Mouse (Mus musculus): ENCODE results near the gene Qpctl.

The Qpctl gene

DNA sequence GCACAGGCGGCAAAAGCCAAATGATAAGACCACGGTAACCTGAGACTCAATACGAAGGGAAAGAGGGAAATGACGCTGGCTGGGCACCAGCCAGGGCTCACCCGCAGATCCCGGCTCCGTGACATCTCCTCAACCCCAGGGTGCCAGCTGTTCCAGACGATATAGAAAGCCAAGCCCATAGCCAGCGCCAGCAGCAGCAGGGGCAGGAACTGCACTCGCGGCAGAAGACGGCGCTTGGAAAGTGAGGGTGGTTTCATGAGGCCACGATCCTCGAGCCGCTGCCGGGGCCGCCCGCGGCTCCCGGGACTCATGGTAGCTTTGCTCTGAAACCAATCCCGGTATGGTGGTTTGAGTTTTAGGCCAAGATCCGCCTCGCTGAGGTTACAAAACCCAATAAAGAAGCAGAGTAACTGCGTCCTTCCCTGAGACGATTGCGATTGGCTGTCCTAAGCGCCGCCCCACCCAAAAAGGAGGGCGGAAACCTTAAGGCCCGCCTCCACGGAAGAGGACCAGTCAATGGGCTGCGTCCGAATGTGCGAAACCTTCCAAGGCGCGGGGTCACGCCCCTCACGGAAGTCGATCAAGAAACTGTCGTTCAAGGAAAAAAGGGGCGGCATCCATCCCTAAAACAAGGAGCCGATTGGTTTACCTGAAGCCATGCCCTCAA is at the start of gene Qpctl:
Gene Qpctl, minus strand, starts transcription at position 417 of the 667 bp plus-strand sequence.
- peak; percentile 99 for DNase-seq (ENCODE audit: low read depth)

DNA sequence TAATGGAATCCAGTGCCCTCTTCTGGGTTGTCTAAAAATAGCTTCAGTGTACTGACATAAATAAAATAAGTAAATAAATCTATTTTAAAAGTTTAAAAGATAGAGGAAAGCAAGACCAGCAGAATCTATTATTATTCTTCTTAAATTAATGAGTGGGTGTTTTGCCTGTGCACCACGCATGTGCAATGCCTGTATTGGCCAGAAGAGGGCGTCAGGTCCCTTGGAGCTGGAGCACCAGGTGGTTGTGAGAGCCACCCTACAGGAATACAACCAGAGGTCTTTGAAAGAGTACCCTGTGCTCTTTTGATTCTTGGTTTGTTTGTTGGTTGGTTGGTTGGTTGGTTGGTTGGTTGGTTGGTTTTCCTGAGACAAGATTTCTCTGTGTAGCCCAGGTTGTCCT is 48.9 kb upstream of the Qpctl start:
- no peak for DNase-seq (ENCODE audit: low read depth)

DNA sequence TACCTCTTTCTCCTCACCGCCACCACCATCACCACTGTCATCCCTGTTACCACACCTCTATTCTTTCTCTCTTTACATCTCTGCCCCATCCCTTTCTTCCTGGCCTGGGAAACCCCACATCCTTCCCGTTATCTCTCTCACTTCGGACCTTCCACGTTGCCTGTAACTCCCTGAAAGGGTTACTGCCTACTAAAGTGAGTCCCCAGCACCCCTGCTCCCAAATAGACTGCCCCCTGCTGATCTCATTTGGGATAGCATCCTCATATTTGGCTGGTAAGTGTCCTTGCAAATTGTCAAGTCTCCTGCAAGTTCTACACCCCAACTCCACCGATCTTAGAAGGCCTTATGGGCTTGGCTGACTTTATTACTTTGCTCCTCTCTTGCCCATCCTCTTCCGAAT is 47.6 kb upstream of the Qpctl start:
- DNase-seq (ENCODE audit: low read depth): peak; percentile 17

DNA sequence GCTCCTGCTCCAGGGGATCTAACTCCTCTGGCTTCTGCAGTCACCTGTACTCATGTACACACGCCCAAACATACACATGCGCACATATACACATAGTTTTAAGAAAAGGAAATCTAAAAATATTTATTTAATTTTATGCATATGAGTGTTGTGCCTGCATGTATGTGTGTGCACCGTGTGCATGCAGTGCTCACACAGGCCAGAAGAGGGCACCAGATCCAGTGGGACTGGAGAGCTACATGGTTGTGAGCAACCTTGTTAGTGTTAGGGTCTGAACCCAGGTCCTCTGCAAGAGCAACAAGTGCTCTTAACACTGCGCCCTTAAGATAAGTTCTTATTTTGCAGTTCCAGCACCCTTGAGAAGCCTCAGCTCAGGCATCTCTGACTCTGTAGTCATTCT is 45.6 kb upstream of the Qpctl start:
- DNase-seq (ENCODE audit: low read depth): no peak

DNA sequence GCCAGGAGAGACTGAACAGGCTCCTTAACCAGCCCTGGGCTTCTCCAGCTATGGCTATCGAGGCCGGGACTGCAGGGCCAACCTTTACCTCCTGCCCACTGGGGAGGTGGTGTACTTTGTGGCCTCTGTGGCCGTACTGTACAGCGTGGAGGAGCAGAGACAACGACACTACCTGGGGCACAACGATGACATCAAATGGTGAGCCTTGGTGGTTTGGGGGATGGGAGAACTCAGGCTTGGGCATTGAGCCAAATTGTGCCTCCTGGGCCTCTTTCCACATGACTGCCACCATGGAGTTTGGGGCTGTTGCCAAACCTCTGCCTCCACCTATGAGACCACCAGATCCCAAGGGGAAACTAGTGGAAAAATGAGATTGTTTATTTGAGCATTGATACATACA is 35.7 kb upstream of the Qpctl start:
- no peak for DNase-seq (ENCODE audit: low read depth)

DNA sequence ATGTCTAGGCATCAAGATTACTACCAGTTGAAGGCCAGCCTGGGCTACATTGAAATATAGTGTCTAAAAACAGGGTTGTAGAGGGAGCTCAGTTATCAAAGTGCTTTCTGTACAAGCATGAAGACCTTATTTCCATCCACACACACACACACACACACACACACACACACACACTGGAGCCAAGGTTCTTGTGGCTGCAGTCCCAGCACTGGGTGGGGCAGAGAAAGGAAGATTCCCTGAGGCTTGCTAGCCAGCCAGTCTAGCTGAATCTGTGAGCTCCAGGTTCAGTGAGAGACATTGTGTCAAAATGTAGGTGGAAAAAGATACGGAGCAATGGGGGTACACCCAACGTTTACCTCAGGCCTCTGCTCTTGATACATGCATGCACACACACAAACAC is 35.2 kb upstream of the Qpctl start:
- no peak for DNase-seq (ENCODE audit: low read depth)

DNA sequence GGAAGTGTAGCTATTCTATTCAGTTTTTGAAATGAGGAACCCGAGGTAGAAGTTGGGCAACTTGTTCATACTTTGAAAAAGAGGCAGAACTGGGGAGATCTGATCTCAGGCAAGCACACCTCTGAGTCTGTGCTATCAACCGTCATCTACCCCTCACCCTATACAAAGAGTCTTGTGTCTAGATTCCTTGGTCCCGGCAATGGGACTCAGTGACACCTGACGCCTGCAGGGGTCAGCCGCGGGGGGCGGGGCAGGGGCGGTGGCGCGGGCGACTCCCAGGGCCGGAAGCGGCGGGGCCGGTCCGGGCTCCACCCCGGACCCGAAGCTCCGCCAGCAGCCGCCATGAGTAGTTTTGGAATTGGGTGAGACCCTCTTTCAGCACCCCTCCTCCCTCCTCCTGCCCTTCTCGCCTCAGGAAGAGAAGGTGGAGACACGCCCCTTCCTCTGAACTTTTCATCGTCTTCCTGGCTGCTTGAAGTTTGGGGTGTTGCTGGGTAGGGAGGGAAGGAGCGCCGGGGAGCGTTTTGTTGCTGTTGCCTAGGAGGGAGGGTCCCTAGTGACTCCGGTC is 31.9 kb upstream of the Qpctl start:
- no peak for DNase-seq (ENCODE audit: low read depth)

DNA sequence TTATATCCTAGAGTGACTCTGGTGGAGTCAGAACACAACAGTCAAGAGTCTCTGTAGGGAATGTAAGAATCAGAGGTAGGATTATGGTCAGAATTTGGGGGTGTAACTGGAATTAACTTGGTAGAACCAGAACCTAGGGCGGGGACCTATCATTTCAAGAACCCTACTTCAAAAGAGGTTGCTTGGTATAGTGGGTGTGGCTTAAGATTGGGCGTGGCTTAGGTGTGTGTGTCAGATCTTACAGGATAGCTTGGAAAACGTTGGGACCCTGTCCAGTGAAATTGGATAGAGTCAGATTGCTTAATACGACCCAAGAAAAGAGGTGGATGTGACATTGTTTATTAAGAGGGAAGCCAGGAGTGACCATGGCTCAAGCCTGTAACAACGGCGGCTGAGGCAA is 30.8 kb upstream of the Qpctl start:
- no peak for DNase-seq (ENCODE audit: low read depth)

DNA sequence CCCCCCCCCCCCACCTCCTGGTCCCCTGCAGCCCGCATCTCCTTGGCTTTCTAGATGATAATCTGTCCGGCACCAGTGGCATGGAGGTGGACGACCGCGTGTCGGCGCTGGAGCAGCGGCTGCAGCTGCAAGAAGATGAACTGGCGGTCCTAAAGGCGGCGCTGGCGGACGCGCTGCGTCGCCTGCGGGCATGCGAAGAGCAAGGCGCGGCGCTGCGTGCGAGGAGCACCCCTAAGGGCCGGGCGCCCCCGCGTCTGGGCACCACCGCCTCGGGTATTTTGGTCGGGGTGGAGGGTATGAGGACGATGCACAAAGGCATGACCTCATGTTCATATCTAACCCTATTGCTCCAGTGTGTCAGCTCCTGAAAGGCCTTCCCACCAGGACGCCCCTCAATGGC is 30.1 kb upstream of the Qpctl start:
- DNase-seq (ENCODE audit: low read depth): no peak

DNA sequence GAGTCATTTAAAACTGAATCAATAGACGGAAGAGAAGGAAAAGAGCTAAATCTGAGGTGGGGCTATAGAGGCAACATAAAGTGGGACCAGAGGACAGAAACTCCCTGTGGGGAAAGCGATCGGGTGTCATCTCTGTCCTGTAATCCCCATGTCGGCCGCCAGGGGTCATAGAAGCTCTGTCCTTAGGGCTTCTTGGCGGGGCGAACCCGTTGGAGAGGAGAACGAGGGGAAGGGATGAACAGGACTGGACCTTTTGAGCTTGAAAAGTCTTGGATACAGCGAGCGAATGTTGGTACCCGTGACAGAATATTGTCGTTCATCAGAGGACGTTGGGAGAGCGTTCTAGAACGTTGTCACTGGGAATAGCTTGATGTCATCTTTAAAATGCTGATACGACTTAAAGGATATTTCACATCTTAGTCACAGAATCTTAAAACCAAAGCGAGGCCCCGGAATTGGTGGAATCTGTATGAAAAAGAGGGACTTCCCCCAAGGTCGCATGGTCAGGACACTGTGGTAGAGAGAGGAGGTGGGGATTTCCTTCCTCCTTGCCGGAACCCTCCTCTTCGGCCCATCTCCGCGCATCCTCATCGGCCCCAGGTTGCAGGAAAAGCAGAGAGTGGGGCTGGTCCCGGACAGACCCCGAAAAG is 29.5 kb upstream of the Qpctl start:
- no peak for DNase-seq (ENCODE audit: low read depth)

DNA sequence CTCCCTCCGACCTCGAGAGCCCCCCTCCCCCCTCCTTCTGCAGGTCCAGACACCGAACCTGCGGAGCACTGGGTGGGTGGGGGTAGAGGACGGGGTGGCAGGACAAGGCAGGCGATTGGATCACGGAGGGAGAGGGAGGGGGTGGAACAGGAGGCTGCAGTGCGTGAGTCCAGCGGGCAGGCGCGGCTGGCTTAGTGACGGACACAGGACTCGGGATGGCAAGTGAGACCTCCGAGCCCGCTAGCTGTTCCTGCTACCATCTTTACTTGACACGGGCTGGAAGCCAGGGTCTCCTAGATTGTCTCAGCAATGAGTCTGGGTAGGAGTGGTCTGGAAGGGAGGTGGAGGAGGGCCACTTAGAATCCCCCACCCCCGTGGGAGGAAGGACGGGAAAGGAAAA is 28.9 kb upstream of the Qpctl start:
- DNase-seq (ENCODE audit: low read depth): no peak

DNA sequence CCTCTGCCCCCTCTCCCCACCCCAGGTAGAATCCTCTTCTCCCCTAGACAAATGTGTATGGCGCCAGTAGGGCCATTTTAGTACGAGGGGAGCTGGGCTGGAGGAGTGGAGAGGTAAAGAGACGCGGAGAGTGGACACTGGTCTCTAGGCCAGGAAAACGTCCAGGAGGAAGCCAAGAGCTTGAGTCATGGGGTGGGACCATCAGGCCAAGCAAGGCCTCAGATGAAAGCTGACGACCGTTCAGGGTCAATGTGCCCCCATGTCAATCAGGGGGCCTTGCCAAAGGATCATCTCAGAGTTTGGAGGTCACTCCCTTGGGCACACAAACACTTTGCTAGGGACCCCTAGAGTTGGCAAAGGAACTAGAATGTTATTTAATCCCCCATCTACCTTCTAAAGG is 28.1 kb upstream of the Qpctl start:
- DNase-seq (ENCODE audit: low read depth): no peak

DNA sequence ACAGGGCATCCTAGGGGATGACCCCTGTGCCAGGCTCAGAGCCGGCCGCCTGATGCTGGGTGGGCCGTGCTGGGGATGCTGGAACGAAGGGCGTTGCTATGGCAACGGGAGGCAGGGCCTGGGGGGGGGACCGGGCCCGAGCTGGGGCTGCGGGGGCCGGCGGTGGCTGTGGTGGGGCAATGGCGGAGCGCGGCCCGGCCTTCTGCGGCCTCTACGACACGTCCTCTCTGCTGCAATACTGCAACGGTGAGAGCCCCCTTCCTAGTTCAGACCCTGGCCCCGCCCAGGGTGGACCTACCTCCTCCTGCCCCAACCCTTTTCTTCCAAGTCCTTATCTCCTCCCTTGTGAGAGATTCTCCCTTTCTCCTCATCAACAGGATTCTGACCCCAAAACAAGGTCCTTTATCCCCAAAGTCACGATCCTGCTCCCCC is 27.4 kb upstream of the Qpctl start:
- no peak for DNase-seq (ENCODE audit: low read depth)

DNA sequence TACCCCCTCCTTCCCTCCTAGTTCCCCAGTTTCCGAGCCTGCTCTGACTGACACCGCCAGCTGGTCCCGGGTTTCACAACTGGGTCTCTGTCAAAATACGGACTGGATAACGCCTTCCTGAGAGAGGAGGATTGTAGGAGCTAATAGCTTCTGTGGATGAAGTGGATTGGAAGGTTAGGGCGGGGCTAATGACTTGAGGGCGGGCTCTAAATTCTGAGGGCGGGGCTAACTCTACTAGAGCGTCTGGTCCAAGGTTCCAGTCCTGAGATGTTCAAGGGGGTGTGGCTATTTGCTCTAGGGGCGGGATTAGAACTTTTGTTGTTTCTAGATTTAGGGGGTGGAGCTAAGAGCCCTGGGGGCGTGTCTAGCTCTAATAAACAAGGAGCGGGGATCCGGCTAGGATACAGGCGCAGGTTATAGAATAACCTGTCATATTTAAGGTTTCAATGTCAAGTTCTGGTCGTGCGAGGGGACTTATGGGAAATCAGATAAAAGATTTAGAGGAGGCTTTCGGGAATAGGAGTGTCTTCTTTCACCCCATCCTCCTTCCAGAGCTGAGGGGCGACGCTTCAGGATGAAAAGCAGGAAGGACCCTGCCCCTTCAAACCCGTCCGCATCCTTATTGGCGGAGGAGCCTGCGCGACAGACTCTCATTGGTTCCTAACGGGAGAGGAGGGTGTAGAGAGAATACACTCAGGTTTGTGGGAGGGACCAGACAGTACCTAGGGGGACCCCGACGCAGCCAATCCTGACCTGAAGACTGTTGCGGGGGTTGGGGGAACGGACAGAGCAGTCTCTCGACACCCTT is 26.8 kb upstream of the Qpctl start, which contains the start of gene Eml2:
Gene Eml2, plus strand, starts transcription at position 714 of the 808 bp plus-strand sequence.
- DNase-seq (ENCODE audit: low read depth): no peak

DNA sequence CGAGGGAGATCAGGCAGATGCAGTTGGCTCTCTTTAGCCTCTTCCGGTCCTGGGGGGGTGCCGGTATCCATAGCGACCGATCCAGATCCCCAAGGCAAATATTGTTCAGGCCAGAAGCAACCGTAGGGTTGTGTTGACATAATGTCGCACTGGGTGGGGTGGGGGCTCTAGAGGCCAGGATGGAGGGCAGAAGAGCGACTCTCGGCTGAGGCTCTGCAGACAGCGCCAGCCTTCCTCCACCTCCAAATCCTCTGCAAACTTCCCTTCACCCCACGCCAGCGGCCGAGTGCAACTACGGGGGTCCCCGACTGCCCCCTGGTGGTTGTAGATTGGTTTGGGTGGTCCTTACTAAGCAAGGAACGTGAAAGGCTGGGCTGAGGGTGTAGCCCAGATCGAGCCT is 23.8 kb upstream of the Qpctl start:
- no peak for DNase-seq (ENCODE audit: low read depth)

DNA sequence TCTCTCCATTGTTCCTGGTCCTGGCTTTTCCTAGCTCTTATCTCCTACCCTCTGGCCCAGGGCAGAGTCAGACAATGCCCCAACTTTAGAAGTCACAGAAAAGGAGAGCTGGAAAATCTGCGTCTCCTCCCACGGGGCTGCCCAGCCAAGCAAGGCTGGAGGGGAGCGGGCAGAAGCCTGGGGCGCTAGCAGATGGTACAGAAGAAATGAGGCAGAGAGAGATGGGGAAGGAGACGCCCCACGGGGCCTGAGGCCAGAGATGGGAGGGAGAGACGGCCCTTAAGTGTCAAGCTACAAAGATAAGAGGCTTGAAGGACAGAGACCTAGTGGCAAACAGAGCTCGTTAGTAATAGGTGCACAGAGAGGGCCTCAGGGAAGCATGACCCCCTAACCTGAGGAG is 22.7 kb upstream of the Qpctl start:
- DNase-seq (ENCODE audit: low read depth): no peak

DNA sequence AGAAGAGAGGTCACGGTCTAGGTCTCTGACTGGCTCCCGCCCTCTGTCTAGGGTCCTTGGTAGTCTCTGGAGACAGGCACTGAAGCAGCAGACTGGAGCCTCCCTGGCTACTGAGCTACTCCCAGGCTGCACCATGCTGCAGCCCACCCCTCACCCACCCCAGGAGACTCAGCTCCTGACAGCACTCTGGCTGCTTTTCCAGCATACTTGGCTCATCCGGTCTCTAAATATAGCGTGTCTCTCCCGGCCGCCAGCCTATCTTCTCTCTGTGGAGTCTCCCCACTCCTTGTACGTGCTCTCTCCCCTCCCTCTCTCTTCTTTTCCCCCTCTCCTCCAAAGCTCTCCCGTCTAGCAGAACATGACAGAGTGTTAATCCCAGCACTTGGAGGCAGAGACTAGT is 21.1 kb upstream of the Qpctl start:
- DNase-seq (ENCODE audit: low read depth): no peak

DNA sequence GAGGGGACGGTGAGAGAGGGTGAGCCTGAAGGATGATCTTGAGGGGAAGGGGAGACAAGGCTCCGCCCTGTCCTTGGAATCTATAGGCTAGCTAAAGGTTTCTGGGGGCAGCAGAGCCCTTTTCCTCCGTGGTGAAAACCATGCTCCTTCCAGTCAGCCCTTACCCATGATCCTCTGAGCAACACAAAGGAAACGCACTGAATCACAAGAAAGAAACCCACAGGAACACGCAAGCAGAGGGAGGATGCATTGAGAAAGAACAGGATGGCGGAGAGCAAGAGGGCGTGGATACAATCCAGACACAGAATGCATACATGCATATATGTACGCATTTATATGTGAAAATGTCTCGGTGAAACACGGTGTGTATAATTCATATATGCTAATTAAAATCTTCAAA is 20.4 kb upstream of the Qpctl start:
- no peak for DNase-seq (ENCODE audit: low read depth)

DNA sequence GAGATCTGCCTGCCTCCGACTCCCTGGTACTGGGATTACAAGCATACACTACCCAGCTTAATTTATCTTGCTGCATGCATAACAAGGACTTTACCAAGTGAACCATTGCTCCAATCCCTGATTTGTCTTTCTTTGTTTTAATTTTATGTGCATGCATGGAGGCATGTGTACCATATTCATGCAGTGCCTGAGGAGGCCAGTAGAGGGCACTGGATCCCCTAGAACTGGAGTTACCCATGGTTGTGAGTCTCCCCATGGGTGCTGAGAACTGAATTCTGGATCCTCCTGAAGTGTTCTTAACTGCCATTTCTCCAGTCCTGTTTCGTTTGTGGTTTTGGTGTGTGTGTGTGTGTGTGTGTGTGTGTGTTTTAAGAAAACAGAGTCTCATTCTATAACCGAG is 17.9 kb upstream of the Qpctl start:
- no peak for DNase-seq (ENCODE audit: low read depth)

DNA sequence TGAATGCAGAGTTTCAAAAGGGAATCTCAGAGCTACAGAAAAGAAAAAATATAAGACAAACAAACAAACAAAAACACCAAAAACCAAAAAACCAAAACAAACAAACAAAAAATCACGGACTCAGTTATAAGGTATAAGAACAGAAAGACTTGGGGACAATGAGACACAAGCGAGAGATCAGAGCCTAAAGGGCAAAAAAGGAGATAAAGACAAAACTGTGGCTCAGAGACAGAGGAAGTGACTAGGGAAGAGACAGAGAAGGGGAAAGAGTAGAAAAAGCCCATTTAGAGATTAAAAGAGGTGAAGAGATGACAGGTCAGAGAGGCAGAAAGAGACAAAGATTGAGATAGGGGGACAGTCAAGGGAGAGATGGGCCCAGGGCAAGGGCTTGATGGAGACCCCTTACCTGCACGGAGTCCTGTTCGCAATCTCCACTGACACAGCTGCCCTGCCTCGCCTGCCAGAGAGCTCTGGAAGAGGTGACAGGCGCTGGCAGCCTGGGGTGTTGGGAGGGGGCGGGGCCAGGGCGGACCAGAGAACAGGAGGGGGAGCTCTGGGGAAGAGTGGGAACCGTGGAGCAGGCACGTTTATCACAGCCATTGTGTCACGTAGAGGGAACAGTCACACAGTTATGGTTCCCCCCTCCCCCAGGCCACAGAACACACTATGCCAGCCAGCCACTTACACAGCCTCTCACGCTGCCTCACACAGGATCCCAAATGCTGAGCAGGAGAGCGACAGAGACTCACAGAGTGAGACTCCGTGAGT is 16.7 kb upstream of the Qpctl start, which contains the start of gene Gipr:
Gene Gipr, minus strand, starts transcription at position 472 of the 768 bp plus-strand sequence.
- DNase-seq (ENCODE audit: low read depth): no peak

DNA sequence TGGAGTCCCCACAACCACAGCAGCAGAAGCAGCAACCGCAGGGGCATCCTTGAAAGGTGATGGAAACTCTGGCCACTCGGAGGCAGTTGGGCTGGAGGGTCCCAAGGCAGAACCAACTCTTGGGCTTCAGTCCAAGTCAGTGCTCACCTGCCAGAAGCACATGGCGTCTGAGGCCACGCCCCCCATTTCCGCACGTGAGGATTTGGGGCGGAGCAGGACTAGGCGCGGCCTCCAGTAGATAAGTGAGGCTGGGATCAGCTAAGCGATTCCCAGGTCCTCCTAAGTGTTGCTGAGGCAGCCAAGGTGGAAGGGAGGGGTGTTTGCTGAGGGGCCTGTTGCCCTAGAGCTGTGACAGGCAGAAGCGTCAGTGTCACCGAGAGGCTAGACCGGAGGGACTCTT is 15.9 kb upstream of the Qpctl start:
- no peak for DNase-seq (ENCODE audit: low read depth)

DNA sequence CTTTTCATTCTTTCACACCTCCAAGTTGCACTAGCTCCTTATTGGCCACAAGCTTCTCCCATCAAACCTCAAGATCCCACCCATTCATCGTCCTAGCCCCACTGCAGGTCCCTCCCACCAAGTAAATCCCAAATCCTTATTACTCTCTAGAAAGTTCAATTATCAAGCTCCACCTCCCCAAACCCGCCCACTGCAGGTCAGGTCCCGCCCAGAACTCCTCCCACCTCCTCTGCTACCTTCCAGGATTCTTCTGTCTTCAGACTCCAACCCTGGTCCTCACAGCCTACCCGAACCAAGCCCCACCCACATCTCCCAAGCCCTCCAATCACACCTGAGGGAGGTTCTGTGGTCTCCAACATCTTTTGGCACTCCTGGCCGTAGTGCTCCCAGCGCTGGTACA is 15.1 kb upstream of the Qpctl start:
- DNase-seq (ENCODE audit: low read depth): no peak
